Mouse (Mus musculus) liver, postnatal 0 days (tissue): Measurements from ENCODE around the gene Irf7. TPM values are rescaled to one million over a fixed set of nuclear protein-coding genes. Genes with fewer than 3 reads are reported as not detected.

Source experiments
- ATAC-seq: fragments of 200-750 bp; cut with Nextera tagmentation; 2 replicates; pipeline ENCODE4 v1.8.0; 2017; ENCODE audit warnings: mild to moderate bottlenecking, moderate library complexity
- DNase-seq: peaks from one replicate; pipeline ENCODE4 v3.0.0-alpha.2; 2016
- H3K27ac ChIP-seq: fragments of 300-500 bp; sonication (generic); 2 replicates; pipeline ENCODE4 v1.5.1; 2014; ENCODE audit warnings: antibody characterized with exemption, moderate library complexity, mild to moderate bottlenecking, low read depth
- H3K27me3 ChIP-seq: fragments of 300-500 bp; sonication (generic); 2 replicates; pipeline ENCODE4 v1.6.1; 2014; ENCODE audit warnings: low read length, control low read depth, mixed read lengths; ENCODE audit not compliant: insufficient read depth
- H3K36me3 ChIP-seq: fragments of 300-500 bp; sonication (generic); replicated peaks from 2 replicates; pipeline ENCODE4 v1.6.1; 2014; ENCODE audit warnings: mild to moderate bottlenecking, control low read depth, low read length, moderate library complexity, mixed read lengths; ENCODE audit not compliant: insufficient read depth
- H3K4me1 ChIP-seq: fragments of 300-500 bp; sonication (generic); 2 replicates; pipeline ENCODE4 v1.6.1; 2014; ENCODE audit warnings: antibody characterized with exemption, mild to moderate bottlenecking, control low read depth; ENCODE audit not compliant: insufficient read depth
- H3K4me2 ChIP-seq: fragments of 300-500 bp; sonication (generic); 2 replicates; pipeline ENCODE4 v1.6.1; 2014; ENCODE audit warnings: low read depth, mild to moderate bottlenecking, low read length, moderate library complexity, mixed read lengths
- H3K4me3 ChIP-seq: fragments of 300-500 bp; sonication (generic); 2 replicates; pipeline ENCODE4 v1.5.1; 2014; ENCODE audit warnings: low read depth, low read length
- H3K9ac ChIP-seq: fragments of 300-500 bp; sonication (generic); replicated peaks from 2 replicates; pipeline ENCODE4 v1.6.1; 2014; ENCODE audit warnings: mild to moderate bottlenecking, moderate library complexity
- H3K9me3 ChIP-seq: fragments of 300-500 bp; sonication (generic); 2 replicates; pipeline ENCODE4 v1.6.1; 2016; ENCODE audit warnings: mild to moderate bottlenecking, control low read depth, low read length, mixed read lengths
- CTCF ChIP-seq: sonication (generic); IDR thresholded peaks from 2 replicates; pipeline ENCODE4 v1.5.1; 2016; ENCODE audit warnings: antibody characterized with exemption, low read depth
- EP300 ChIP-seq: IDR thresholded peaks from 2 replicates; pipeline ENCODE4 v1.6.1; 2016; ENCODE audit warnings: antibody characterized with exemption, low read depth, mild to moderate bottlenecking
- whole genome bisulfite sequencing: fragments of 180-500 bp; shearing (Covaris S2); extraction: QIAGEN DNeasy Blood & Tissue Kit; methylation state at CpG from one replicate; pipeline ENCODE4 v1.1.7; 2014; ENCODE audit not compliant: insufficient replicate concordance; 5-methylcytosine and 5-hydroxymethylcytosine counted together
- polyA plus RNA-seq: library from polyadenylated mRNA; unstranded; fragments of >200 nt; fragmentation: Nextera tagmentation; extraction: Ambion mirVana; gene quantifications from 2 replicates; pipeline ENCODE4 v1.2.1, GENCODE M21; 2015

The Irf7 gene
- polyA plus RNA-seq, 1 experiment from 2014 or later: 22.9 TPM

DNA sequence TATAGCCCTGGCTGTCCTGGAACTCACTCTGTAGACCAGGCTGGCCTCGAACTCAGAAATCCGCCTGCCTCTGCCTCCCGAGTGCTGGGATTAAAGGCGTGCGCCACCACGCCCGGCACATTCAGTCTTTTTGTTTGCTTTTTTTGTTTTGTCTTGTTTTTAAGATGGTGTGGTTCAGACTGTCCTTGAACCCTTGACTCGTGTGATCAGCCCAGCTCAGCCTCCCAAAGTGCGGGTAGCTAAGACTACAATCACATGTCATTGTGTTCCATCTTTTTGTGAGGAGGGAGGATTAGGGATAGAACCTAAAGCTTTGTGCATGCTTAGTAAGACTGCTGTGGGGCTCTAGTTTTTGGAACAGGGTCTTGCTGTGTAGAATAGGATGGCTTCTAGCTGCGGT, 34.7 kb downstream of the Irf7 start:
- Histone ChIP-seq H3K4me1 (peaks cover 20% of the 10 kb centered on the region), H3K36me3 (peaks cover 50% of the 10 kb centered on the region), H3K9ac (no peak overlapping the region), H3K9me3 (no peaks in the 10 kb centered on the region), H3K27ac (no peak overlapping the region), H3K4me3 (no peak overlapping the region), H3K4me2 (no peak overlapping the region), H3K27me3 (no peaks in the 10 kb centered on the region)
- DNase-seq (no peak), ATAC-seq (no peak)
- TF ChIP-seq EP300 (no peak), CTCF (no peak)
- WGBS: 81% methylated on average over 9 of the region's 10 CpGs

DNA sequence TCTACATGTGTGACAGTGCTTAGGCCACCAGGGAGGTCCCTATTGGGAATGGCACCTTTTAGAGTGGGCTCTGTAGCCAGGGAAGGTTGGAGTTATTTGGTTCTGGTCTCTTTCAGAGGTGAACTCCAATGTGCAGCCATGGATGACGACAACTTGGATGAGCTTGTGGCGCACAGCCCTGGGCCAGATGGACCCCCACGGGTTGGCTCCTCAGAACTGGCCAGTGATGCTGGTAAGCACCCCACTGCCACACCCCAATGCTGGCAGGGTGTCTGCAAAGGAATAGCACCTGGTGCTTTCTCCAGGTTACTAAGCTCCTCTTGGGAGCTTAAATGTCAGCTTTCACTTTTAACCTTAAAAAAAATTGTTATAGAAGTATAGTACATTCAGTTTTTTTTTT, 35.2 kb downstream of the Irf7 start:
- no peak overlapping the region for H3K4me3 ChIP-seq
- H3K9ac ChIP-seq: no peak overlapping the region
- H3K4me1 ChIP-seq: peaks cover 20% of the 10 kb centered on the region
- H3K36me3 ChIP-seq: peaks cover 50% of the 10 kb centered on the region
- 95% methylated on average over 3 of the region's 3 CpGs for WGBS
- TF ChIP-seq CTCF (no peak), EP300 (no peak)
- no peak for DNase-seq
- no peak overlapping the region for H3K4me2 ChIP-seq
- no peaks in the 10 kb centered on the region for H3K9me3 ChIP-seq
- no peak overlapping the region for H3K27ac ChIP-seq
- ATAC-seq: no peak
- H3K27me3 ChIP-seq: no peaks in the 10 kb centered on the region

DNA sequence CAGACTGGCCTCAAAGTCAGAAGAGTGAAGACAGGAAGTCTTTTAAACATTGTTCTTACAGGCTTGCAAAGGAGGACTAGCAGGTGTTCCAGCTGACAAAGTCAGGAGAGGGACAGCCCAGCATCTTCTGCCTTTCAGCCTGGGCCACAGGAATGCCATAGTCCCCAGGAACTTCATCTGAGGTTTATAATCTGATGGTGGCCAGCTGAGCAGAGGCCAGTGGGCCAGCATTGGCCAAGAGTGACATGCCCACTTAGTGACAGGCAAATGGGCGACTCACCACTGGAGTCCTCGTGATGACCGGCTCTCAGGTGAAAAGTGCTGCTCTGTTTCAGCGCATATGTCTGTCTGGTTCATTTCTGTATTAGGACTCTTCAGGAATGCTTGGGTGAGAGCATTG, 35.7 kb downstream of the Irf7 start:
- 0 out of 2 replicates have a peak overlapping the region, but pooled peaks have one; percentile 98 for H3K4me3 ChIP-seq
- H3K4me1 ChIP-seq: peaks cover 20% of the 10 kb centered on the region
- 89% methylated on average over 4 of the region's 4 CpGs for WGBS
- H3K4me2 ChIP-seq: peak overlapping the region; percentile 78; the same call in 1 of the 2 replicates
- H3K27me3 ChIP-seq: no peaks in the 10 kb centered on the region
- TF ChIP-seq EP300 (no peak), CTCF (no peak)
- H3K27ac ChIP-seq: no peak overlapping the region
- H3K9ac ChIP-seq: 0 out of 2 replicates have a peak overlapping the region, but pooled peaks have one; percentile 6
- H3K9me3 ChIP-seq: no peaks in the 10 kb centered on the region
- peaks cover 47% of the 10 kb centered on the region for H3K36me3 ChIP-seq
- DNase-seq (no peak), ATAC-seq (no peak)

DNA sequence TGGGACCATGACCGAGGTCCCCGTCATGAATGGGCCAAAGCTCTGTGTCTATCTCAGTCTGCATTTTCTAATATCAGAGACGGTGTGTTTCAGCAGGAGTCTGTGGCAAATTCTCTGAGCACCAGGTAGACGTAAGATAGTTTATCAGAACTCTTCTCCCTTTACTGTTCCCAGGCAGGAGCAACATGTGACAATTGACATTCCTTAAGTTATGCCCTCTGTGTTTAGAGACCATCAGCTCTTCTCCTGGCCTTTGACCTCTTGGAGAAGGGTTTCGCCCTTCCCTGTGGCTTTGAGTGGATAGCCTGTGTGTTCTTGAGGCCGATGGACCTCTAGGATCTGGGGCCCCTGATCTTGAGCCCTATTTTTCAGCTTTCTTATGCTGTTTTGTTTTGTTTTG, 36.6 kb downstream of the Irf7 start:
- peak overlapping the region; percentile 99 for H3K9ac ChIP-seq
- peak overlapping the region; percentile 98 for H3K4me3 ChIP-seq
- peaks cover 20% of the 10 kb centered on the region for H3K4me1 ChIP-seq
- TF ChIP-seq EP300 (no peak), CTCF (no peak)
- 37% methylated on average over 6 of the region's 6 CpGs for WGBS
- peak overlapping the region; percentile 78 for H3K4me2 ChIP-seq
- H3K9me3 ChIP-seq: no peaks in the 10 kb centered on the region
- peaks cover 38% of the 10 kb centered on the region for H3K36me3 ChIP-seq
- H3K27ac ChIP-seq: 0 out of 2 replicates have a peak overlapping the region, but pooled peaks have one; percentile 60
- no peak for DNase-seq
- H3K27me3 ChIP-seq: no peaks in the 10 kb centered on the region
- ATAC-seq: no peak

DNA sequence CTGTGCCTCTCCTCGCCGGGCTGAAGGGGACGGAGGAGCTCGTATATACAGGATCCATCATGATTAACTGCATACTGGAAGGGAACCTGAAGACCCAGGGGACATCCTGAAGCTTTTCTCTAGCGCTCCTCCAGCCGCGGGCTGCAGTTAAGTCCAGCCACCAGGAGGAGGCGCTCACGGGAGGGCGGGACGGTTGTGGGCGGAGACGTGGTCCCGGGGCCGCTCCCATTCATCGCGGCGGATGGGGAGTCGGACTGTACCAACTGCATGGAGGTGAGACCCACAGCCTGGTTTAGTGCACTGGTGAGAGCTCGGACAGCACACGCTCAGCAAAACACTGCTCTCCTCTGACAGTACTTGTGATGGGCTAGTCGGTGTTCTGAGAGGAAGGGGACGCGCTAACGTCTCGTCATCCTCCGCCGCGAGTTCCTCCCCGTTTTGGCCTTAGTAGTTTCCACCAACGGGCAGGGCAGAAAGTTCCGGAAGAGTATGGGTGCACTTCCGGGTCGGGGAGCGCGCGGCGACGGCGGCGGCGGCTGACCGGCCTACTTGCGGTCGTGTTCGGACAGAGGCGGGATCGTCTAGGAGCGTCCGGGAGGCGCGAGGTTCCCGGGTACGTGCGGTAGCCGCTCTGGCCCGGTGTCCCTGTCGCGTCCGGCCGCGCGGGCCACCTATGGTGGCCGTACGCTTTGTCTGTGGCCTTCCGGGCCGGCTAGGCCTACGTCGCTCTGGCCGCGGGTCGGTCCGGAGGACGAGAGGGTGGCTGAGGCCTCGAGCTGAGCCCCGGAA, 37.8 kb downstream of the Irf7 start, which contains the start of gene Phrf1:
Phrf1 (plus strand) TSS at position 506 of the 789 bp plus-strand sequence.
- peak within 1 kb of the TSS; percentile 60 for H3K27ac ChIP-seq
- TF ChIP-seq CTCF (peak; percentile 100), EP300 (peak; percentile 89)
- peak; percentile 93 for DNase-seq
- no peaks in the 10 kb centered on the region for H3K9me3 ChIP-seq
- peak within 1 kb of the TSS; percentile 98 for H3K4me3 ChIP-seq
- H3K27me3 ChIP-seq: no peaks in the 10 kb centered on the region
- H3K4me1 ChIP-seq: peaks cover 20% of the 10 kb centered on the region
- under 1% methylated on average over 73 of the region's 76 CpGs for WGBS
- peak; percentile 95 for ATAC-seq
- peak within 1 kb of the TSS; percentile 78 for H3K4me2 ChIP-seq
- H3K9ac ChIP-seq: peak within 1 kb of the TSS; percentile 99
- peaks cover 29% of the 10 kb centered on the region for H3K36me3 ChIP-seq

DNA sequence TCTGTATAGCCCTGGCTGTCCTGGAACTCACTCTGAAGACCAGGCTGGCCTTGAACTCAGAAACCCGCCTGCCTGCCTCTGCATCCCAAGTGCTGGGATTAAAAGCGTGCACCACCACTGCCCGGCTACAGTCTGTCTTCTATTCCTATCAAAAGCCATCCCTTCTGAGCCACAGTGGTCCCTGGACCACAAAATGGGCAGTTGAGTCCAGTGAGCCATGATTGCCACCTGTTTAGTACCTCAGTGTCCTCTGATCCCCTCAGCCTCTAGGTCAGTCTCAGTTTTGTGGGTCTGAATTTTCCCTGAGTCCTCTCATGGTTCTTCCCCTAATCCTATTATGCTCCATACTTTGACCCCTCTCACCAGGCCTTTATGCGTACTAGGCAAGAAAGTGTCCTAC, 38.5 kb downstream of the Irf7 start:
- Histone ChIP-seq H3K9ac (no peak overlapping the region), H3K36me3 (peaks cover 23% of the 10 kb centered on the region), H3K27ac (no peak overlapping the region), H3K4me2 (0 out of 2 replicates have a peak overlapping the region, but pooled peaks have one; percentile 78), H3K4me1 (peaks cover 22% of the 10 kb centered on the region), H3K27me3 (no peaks in the 10 kb centered on the region), H3K9me3 (no peaks in the 10 kb centered on the region), H3K4me3 (peak overlapping the region; percentile 98; the same call in 1 of the 2 replicates)
- no peak for TF ChIP-seq EP300
- TF ChIP-seq CTCF: no peak
- ATAC-seq (no peak), DNase-seq (no peak)
- 88% methylated on average over 4 of the region's 4 CpGs for WGBS
